In genomic region chr11:94130118-94131095, GRCm38 (mm10) we compare ENCODE assay signal across 12 mouse cellular contexts.
DNase-seq lines count a peak whose midpoint lies in the region; ATAC-seq lines count a peak whose summit lies in the region.
"Had no signal": no experiment of that assay in that cellular context is flagged by ENCODE, and none has a peak within 500 bp of the region (broad histone marks: within the 10 kb centered on the region; RNA-seq: fewer than 3 reads in every experiment).

No protein-coding gene starts in this region.

- H3K36me3 ChIP-seq in heart, embryonic 14.5 days (ENCODE audit: control insufficient read depth, insufficient read depth, low read length) = peaks cover 7% of the 10 kb centered on the region
- no peaks in the 10 kb centered on the region for H3K36me3 ChIP-seq in kidney, embryonic 16.5 days (ENCODE audit: insufficient read depth, low read length)
- H3K36me3 ChIP-seq in limb, embryonic 10.5 days = peaks cover 14% of the 10 kb centered on the region
- H3K36me3 ChIP-seq: intestine, embryonic 15.5 days had no signal

- no peak overlapping the region for H3K4me3 ChIP-seq in heart, embryonic 14.5 days (ENCODE audit: control insufficient read depth in 1 of 2, insufficient read depth in 1 of 2, low read depth in 1 of 2, low read length in 2 of 2)
- H3K4me3 ChIP-seq in kidney, embryonic 16.5 days (ENCODE audit: low read length) = no peak overlapping the region
- H3K4me3 ChIP-seq in limb, embryonic 10.5 days = no peak overlapping the region
- H3K4me3 ChIP-seq: intestine, embryonic 15.5 days; limb, embryonic 15.5 days; midbrain, embryonic 12.5 days had no signal

- H3K4me2 ChIP-seq in heart, embryonic 14.5 days (ENCODE audit: low read length) = no peak overlapping the region
- H3K4me2 ChIP-seq in kidney, embryonic 16.5 days (replicated peaks; ENCODE audit: low read depth, low read length) = no peak overlapping the region
- H3K4me2 ChIP-seq: intestine, embryonic 15.5 days; limb, embryonic 15.5 days; midbrain, embryonic 12.5 days had no signal

- H3K9ac ChIP-seq in heart, embryonic 14.5 days (ENCODE audit: low read length) = no peak overlapping the region
- H3K9ac ChIP-seq in kidney, embryonic 16.5 days (replicated peaks; ENCODE audit: low read length) = no peak overlapping the region
- H3K9ac ChIP-seq: intestine, embryonic 15.5 days; limb, embryonic 15.5 days; midbrain, embryonic 12.5 days had no signal

- WGBS in heart, embryonic 14.5 days = 55% methylated on average over 4 of the region's 4 CpGs
- WGBS in kidney, embryonic 16.5 days = 57% methylated on average over 4 of the region's 4 CpGs
- 70% methylated on average over 4 of the region's 4 CpGs for WGBS in limb, embryonic 10.5 days

- no peaks in the 10 kb centered on the region for H3K27me3 ChIP-seq in heart, embryonic 14.5 days (ENCODE audit: control insufficient read depth, insufficient read depth, low read length)
- H3K27me3 ChIP-seq in kidney, embryonic 16.5 days (ENCODE audit: insufficient read depth, low read length) = no peaks in the 10 kb centered on the region
- H3K27me3 ChIP-seq in limb, embryonic 10.5 days (ENCODE audit: low read depth, poor library complexity, severe bottlenecking) = no peaks in the 10 kb centered on the region
- H3K27me3 ChIP-seq: intestine, embryonic 15.5 days; limb, embryonic 15.5 days had no signal

- H3K27ac ChIP-seq in heart, embryonic 14.5 days (replicated peaks in 1 of 2; ENCODE audit: control insufficient read depth in 1 of 2, insufficient read depth in 1 of 2, low read depth in 2 of 2, low read length in 2 of 2) = peak overlapping the region; percentile 17 to 48; a peak in 3 of 4 replicates
- no peak overlapping the region for H3K27ac ChIP-seq in kidney, embryonic 16.5 days (ENCODE audit: low read length)
- no peak overlapping the region; the same call in 1 of the 2 replicates for H3K27ac ChIP-seq in limb, embryonic 10.5 days
- H3K27ac ChIP-seq: intestine, embryonic 15.5 days; limb, embryonic 15.5 days; midbrain, embryonic 12.5 days had no signal

- H3K9me3 ChIP-seq in heart, embryonic 14.5 days (ENCODE audit: control insufficient read depth, low read length) = no peaks in the 10 kb centered on the region
- H3K9me3 ChIP-seq in kidney, embryonic 16.5 days (ENCODE audit: low read length) = no peaks in the 10 kb centered on the region
- H3K9me3 ChIP-seq in limb, embryonic 10.5 days (replicated peaks) = no peaks in the 10 kb centered on the region
- H3K9me3 ChIP-seq: intestine, embryonic 15.5 days; limb, embryonic 15.5 days; midbrain, embryonic 12.5 days had no signal

- peak; percentile 43 for DNase-seq in cerebellum, adult 9-11 months
- no peak for DNase-seq in cerebellum, adult 8-10 months
- no peak for DNase-seq in heart, adult 9 months (ENCODE audit: low spot score in 2 of 2)
- peak; percentile 27 to 59 for DNase-seq in kidney, postnatal 36 days
- peak; percentile 26 for DNase-seq in limb, embryonic 10.5 days (ENCODE audit: low spot score)
- DNase-seq in frontal cortex, postnatal 14 days (ENCODE audit: low spot score in 2 of 2) = no peak

- H3K4me1 ChIP-seq in heart, embryonic 14.5 days (ENCODE audit: control insufficient read depth in 2 of 2, insufficient read depth in 2 of 2, low read length in 2 of 2) = peaks cover 22 to 31% of the 10 kb centered on the region in 2 experiments
- H3K4me1 ChIP-seq in kidney, embryonic 16.5 days (ENCODE audit: insufficient read depth, low read length) = peaks cover 22% of the 10 kb centered on the region
- H3K4me1 ChIP-seq in limb, embryonic 10.5 days = peaks cover 48% of the 10 kb centered on the region

- ATAC-seq in heart, embryonic 14.5 days (ENCODE audit: insufficient number of reproducible peaks, insufficient read depth, low FRiP score, low read depth) = no peak
- ATAC-seq in kidney, embryonic 16.5 days (ENCODE audit: low FRiP score, low TSS enrichment) = no peak
- ATAC-seq: intestine, embryonic 15.5 days; lung, postnatal 0 days had no signal

Comparison
In these comparisons a context has a peak if more than half of its experiments do, and no peak if none do; other contexts are left out.
1. DNase-seq: peak in cerebellum, adult 9-11 months (single experiment), kidney, postnatal 36 days (2 of 2) and limb, embryonic 10.5 days (single experiment); none in cerebellum, adult 8-10 months (single experiment), heart, adult 9 months (0 of 2) and frontal cortex, postnatal 14 days (0 of 2).
2. H3K27ac ChIP-seq: peak in heart, embryonic 14.5 days (2 of 2); none in kidney, embryonic 16.5 days (single experiment) and limb, embryonic 10.5 days (single experiment).